Mouse (Mus musculus): ENCODE data around the gene Olfr631.

DNA sequence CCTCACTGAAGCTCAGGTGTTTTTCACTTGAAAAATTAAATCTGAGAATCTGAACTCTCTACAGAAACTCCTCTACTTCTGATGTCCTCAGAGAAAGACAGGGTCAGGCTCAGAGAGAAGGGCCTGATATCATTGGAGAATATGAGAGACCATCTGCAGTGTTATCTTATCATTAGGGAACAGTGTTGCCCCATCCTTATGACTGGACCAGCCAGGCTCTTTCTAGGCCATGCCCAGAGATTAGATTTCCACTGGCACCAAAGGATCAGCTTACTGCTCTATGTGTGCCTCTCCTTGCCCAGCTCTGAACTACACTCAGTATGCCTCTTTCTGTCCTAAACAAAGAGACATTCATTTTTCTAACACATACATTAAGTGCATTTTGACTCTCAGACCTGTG, 13.3 kb upstream of the Olfr631 start:
- TF ChIP-seq POLR2A (IDR thresholded peaks at IDR 0.05; ENCODE audit: borderline replicate concordance, control insufficient read depth, low read depth, low read length) (no peak), CTCF (IDR thresholded peaks at IDR 0.05; ENCODE audit: control insufficient read depth, insufficient read depth, low read length) (no peak)

Measured in bone marrow, adult 2 months (tissue).